Mouse (Mus musculus): ENCODE measurements around the gene Gm20388.

DNA sequence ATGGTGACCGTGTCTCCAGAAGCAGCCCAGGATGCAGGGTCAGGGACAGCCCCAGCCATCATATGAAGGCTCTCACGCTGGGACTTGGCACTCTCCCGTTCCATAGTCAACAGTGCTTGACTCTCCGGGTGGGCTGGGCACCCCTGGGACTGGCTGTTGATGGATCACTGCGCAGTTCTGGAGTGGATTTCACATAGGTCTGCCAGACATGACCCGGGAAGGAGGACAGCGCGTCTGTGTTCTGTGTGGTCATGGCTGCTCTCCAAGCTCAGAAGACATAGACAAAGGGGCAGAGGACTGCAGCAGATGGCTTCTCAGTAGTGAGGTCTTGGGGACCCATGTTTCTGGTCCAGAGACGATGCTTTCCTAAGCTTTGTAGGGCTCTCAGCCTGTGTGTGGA, 2140.0 kb downstream of the Gm20388 start:
- no peak for TF ChIP-seq CTCF (IDR thresholded peaks at IDR 0.05; ENCODE audit: low read depth)
- no peak for TF ChIP-seq EP300 (IDR thresholded peaks at IDR 0.05; ENCODE audit: low read depth)
